Mouse (Mus musculus): ENCODE measurements around the gene Dlx3.

- TF ChIP-seq CTCF (IDR thresholded peaks at IDR 0.05; ENCODE audit: insufficient read depth, low read length): no peak
- no peak for TF ChIP-seq POLR2A (IDR thresholded peaks at IDR 0.05; ENCODE audit: borderline replicate concordance, extremely low read depth, low read depth, low read length)
Observed at GRCm38 (mm10) chr11:95084175-95084574, 35.7 kb upstream of the Dlx3 start.
